Mouse (Mus musculus) large intestine, adult 2 months (tissue): ENCODE results near the gene Klrk1. TPM values are rescaled to one million over a fixed set of nuclear protein-coding genes. Genes with fewer than 3 reads are reported as not detected.
"Not testable (repeated sequence)": the region's sequence is repeated elsewhere in the genome, so short reads cannot be mapped to it uniquely, and the experiment has no call there.

ENCODE experiments used
- DNase-seq: peaks from one replicate; pipeline ENCODE4 v3.0.0-alpha.2; 2012; ENCODE audit warnings: low read depth, low spot score
- WGBS: fragments of 180-500 bp; shearing (Covaris S2); methylation state at CpG from one replicate; pipeline ENCODE4 v1.1.7; 2018; 5-methylcytosine and 5-hydroxymethylcytosine counted together
- polyA plus RNA-seq: library from polyadenylated mRNA; depleted of rRNA; stranded (reverse); fragments of >200 nt; gene quantifications from 2 replicates; pipeline ENCODE4 v1.2.3, GENCODE M21; 2012; rRNA removed

Gene Klrk1
- 0.15 and 0.18 TPM in 2 replicates for polyA plus RNA-seq

DNA sequence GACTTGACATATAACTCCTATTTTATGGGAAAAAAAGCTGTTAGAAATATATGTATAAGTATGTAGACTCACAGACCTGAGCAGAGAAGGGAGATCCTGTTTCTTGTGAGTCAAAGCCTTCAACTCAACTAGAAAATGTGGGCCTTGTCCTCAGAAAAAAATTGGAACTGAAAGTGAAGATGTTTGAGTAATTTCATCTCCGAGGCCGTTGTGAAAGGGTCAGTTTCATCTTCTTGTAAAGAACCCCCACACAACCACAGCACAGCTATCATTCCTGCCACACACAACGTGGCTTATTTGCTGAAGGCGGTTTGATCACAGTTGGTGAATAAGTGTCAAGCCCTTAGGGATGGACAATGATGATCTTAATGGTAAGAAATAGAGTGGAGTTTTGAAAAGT lies at the start of gene Klrk1:
Klrk1 (minus strand) TSS at position 130 of the 400 bp plus-strand sequence.
- no peak for DNase-seq
- 64% methylated on average over 4 of the region's 4 CpGs for WGBS

- WGBS, result no CpG with 5 or more reads among the region's 3 CpGs
- DNase-seq, result not testable (repeated sequence)
These were observed 37.6 kb upstream of the Klrk1 start for GRCm38 (mm10) chr6:129661301-129661700.

DNA sequence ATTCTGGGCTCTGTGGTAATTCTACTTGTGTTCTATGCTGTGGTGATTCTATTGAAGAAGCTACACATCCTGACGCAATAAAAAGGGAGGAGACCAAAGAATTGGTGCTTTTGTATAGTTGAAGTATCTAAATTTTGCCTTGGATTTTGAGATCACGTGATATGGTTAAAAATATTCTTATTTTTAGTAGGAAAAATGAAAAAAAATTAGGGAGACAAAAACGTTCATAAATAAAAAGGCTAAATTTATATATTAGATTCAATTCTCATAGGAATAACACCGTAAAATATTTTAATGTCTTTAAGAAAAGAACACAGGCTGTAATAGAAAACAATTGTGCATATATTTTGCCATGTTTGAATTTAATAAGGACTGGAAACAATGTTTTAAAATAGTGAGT lies 36.9 kb upstream of the Klrk1 start, which contains the start of gene Klrc2:
Klrc2 (minus strand) TSS at position 101 of the 400 bp plus-strand sequence.
- not testable (repeated sequence) for DNase-seq
- WGBS, result 69% methylated on average over 4 of the region's 4 CpGs

- DNase-seq, result not testable (repeated sequence)
- WGBS, result 100% methylated on average over 1 of the region's 3 CpGs
These were observed 20.4 kb upstream of the Klrk1 start for GRCm38 (mm10) chr6:129644054-129644453.

DNA sequence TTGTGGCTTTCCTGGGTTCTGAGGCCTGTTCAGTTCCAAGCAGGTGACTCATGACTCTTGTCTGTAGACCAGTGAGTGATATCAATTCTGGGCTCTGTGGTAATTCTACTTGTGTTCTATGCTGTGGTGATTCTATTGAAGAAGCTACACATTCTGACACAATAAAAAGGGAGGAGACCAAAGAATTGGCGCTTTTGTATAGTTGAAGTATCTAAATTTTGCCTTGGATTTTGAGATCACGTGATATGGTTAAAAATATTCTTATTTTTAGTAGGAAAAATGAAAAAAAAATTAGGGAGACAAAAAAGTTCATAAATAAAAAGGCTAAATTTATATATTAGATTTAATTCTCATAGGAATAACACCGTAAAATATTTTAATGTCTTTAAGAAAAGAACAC lies 19.6 kb upstream of the Klrk1 start, which contains the start of gene Klrc3:
Klrc3 (minus strand) TSS at position 101 of the 400 bp plus-strand sequence.
- not testable (repeated sequence) for DNase-seq
- WGBS, result 77% methylated on average over 3 of the region's 3 CpGs

DNA sequence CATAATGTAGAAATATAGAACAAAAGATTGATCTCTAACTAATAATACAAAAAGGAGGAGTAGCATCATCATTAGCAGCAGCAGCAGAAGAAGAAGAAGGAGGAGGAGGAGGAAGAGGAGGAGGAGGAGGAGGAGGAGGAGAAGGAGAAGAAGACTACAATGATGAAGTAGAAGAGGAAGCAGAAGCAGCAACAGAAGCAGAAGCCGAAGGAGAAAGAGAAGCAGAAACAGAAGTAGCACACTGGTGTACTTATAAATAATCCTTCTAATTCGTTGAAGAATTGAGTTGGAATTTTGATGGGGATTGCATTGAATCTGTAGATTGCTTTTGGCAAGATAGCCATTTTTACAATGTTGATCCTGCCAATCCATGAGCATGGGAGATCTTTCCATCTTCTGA lies 7.4 kb upstream of the Klrk1 start:
- not testable (repeated sequence) for DNase-seq
- WGBS, result 75% methylated on average over 2 of the region's 2 CpGs

DNA sequence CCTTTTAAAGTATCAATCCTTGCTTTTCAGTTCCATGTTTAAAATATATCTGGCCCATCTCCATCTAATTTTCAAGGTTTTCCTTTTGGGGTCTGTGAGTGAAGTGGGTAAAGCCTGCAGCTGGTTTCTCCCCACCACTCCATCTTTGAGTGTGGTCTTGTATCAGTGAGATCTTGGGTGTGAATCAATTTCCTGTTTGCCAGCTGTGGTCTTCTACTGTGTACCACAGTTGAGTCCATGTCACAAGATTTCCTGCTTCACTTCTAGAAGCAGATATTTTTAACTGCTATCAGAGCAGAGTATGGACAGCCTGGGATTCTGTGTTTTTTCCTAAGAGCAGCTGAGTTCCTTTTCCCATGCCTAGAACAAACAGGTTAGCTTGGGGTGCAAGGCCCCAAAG lies 15.3 kb downstream of the Klrk1 start:
- no peak for DNase-seq

DNA sequence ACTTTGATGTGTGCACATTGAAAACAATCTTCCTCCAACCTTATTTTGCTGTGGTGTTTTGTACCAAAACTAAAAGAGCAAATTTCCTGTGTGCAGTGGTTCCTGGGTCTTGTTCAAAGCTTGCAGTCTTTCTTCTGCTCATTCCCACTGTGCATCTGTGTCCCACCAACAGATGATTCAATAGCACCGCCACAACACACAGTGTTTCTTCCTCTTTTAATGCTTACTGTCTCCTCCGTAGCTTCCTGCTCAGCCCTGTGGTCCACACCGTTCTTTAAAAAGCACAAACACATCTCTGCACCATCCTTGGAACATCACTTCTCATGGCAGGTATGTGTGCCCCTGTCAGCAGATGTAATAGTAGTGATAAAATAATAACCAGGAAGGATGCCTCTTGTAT lies 32.2 kb downstream of the Klrk1 start, which contains the start of gene Klrd1:
Klrd1 (plus strand) TSS at position 275 of the 400 bp plus-strand sequence.
- DNase-seq, result no peak
- 59% methylated on average over 3 of the region's 3 CpGs for WGBS

DNA sequence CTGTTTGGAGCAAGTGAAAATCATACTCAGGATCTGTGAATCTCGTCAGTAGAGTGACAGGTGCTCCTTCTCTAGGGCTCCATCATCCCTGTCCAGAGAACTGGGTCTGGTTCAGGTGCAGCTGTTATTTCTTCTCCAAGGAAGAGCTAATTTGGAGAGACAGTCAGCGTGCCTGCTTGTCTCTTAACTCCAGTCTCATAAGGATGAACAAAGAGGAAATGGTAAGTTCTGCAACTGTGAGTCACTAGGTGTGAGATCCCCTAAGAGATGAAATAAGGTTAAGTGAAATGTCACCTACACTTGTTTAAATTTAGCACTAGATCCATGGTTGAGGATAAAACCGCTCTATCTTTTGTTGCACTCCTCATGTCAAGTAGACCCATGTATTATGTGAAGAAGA lies 40.6 kb downstream of the Klrk1 start:
- DNase-seq, result no peak
- 63% methylated on average over 3 of the region's 3 CpGs for WGBS

GRCm38 (mm10) chr6:129581896-129582295 lies 41.8 kb downstream of the Klrk1 start:
- 75% methylated on average over 4 of the region's 4 CpGs for WGBS
- no peak for DNase-seq

DNA sequence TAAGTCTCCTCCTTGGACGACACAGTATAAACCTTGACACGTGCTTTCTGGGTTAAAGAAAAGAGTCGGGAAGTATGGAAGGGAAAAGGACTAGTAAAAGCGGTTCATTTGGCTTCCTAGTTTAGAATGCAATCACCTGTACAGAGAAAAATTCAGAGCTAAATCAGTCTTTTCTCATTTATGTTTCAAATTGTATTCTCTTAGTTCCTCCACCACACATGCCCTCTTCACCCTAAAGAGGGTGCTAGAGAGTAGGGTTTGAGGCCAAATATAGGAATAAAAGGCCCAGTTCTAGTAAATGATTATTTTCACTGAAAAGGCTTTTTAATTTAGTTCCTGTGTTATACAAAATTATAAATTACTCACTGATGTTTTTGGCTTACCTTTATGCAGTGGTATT lies 42.4 kb downstream of the Klrk1 start:
- 55% methylated on average over 4 of the region's 4 CpGs for WGBS
- DNase-seq, result no peak

- WGBS, result 79% methylated on average over 8 of the region's 8 CpGs
- DNase-seq, result no peak
These were observed 46.1 kb downstream of the Klrk1 start, which contains the start of gene Klre1 for GRCm38 (mm10) chr6:129577605-129578004. Klre1 (plus strand) TSS chr6:129577905.

- WGBS, result 0% methylated on average over 2 of the region's 2 CpGs
- no peak for DNase-seq
These were observed 48.3 kb downstream of the Klrk1 start for GRCm38 (mm10) chr6:129575315-129575714.

- WGBS, result 69% methylated on average over 2 of the region's 2 CpGs
- DNase-seq, result no peak
These were observed 58.4 kb downstream of the Klrk1 start for GRCm38 (mm10) chr6:129565257-129565656.

Other genes starting within 250 kb of the Klrk1 start
- not detected in 2 replicates for gene Clec12b, start 238.0 kb downstream of the Klrk1 start, polyA plus RNA-seq
- gene Clec1b, start 226.6 kb downstream of the Klrk1 start, polyA plus RNA-seq, result 0.12 and 0.34 TPM in 2 replicates
- gene Clec9a, start 215.0 kb downstream of the Klrk1 start, polyA plus RNA-seq, result 0.60 and 0.99 TPM in 2 replicates
- gene Clec1a, start 171.9 kb downstream of the Klrk1 start, polyA plus RNA-seq, result 0.24 and 0.58 TPM in 2 replicates
- 0.07 TPM in 1 of 2 replicates, not detected in the other for gene Olr1, start 116.7 kb downstream of the Klrk1 start, polyA plus RNA-seq
- not detected in 2 replicates for gene Tmem52b, start 111.3 kb downstream of the Klrk1 start, polyA plus RNA-seq
- gene Gabarapl1, start 90.7 kb downstream of the Klrk1 start, polyA plus RNA-seq, result 20.2 and 21.5 TPM in 2 replicates
- 0.16 and 0.19 TPM in 2 replicates for gene Klre1, start 46.0 kb downstream of the Klrk1 start, polyA plus RNA-seq
- 0.36 and 0.91 TPM in 2 replicates for gene Klrd1, start 32.1 kb downstream of the Klrk1 start, polyA plus RNA-seq
- not detected in 2 replicates for gene Klrc3, start 19.5 kb upstream of the Klrk1 start, polyA plus RNA-seq
- 0.19 TPM in 1 of 2 replicates, not detected in the other for gene Klrc2, start 36.8 kb upstream of the Klrk1 start, polyA plus RNA-seq
- 0.10 and 0.18 TPM in 2 replicates for gene Klrc1, start 55.1 kb upstream of the Klrk1 start, polyA plus RNA-seq
- gene Klri1, start 93.3 kb upstream of the Klrk1 start, polyA plus RNA-seq, result 0.14 and 0.19 TPM in 2 replicates
- 0.01 TPM in 1 of 2 replicates, not detected in the other for gene Klri2, start 116.6 kb upstream of the Klrk1 start, polyA plus RNA-seq
- gene Gm156, start 160.4 kb upstream of the Klrk1 start, polyA plus RNA-seq, result not detected in 2 replicates
- gene Gm17631, start 238.8 kb upstream of the Klrk1 start, polyA plus RNA-seq, result not detected in 2 replicates